Mouse (Mus musculus) leukemia stem cell, adult 10-12 weeks (primary cell): ENCODE results near the gene Hibch. TPM values are rescaled to one million over a fixed set of nuclear protein-coding genes. Genes with fewer than 3 reads are reported as not detected.

Experiments
- polyA plus RNA-seq: library from polyadenylated mRNA; stranded (reverse); fragments of >175 nt; gene quantifications from 2 replicates; pipeline ENCODE4 v1.2.3, GENCODE M21; 2012; ENCODE audit warnings: low replicate concordance

Hibch gene
- 1.2 TPM in 1 of 2 replicates, not detected in the other for polyA plus RNA-seq

DNA sequence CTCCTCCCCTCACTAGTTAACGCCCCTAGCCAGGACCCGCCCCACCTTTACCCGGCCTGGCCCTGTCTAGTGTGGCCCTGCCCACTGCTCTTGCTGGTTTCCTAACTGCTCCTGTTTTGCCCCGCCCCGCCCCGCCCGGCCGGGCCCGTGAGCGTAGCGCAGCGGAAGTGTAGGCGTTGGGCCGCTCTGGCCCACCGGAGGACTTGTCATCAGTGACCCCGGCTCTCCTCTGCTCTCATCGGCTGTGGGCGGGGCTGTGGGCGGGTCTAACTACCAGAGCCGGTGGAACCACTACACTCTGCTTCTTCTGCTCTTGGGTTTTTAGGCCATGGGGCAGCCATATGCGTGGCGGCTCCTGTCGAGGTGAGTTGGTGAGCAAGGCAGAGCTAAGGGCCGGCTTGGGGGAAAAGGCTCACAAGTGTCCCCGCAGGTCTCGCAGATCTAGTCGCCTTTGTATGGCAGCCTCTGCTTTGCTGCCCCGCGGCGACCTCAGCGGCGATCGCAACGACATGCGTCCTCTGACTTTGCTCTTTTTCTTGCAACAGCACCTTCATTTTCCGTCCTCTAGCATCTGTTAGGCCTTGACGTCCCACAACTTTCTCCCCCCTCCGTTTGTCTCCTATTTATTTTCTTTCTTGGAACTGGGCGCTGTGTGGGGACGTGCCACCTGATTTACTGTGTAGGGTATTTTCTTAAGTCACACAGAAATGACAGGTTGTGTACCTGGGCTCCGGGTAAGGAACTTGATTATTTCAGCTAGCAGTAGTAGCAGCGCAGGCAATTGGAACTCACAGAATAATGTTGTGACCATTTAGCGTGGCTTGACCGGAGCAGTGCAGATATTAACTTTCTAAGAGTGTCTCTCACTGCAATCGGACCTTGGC, at the start of gene Hibch:
Gene Hibch, plus strand, starts transcription at position 148 of the 884 bp plus-strand sequence.

GRCm38 (mm10) chr1:52816910-52817812, 27.6 kb upstream of the Hibch start, which contains the start of gene Inpp1:
Gene Inpp1, minus strand, starts transcription at chr1:52817688.

Other genes with a start within 250 kb of the Hibch start
- gene Nemp2, start 214.2 kb upstream of the Hibch start, polyA plus RNA-seq: 0.78 and 1.8 TPM in 2 replicates
- gene Mfsd6, start 117.5 kb upstream of the Hibch start, polyA plus RNA-seq: 0.93 and 1.7 TPM in 2 replicates
- gene Inpp1, start 27.2 kb upstream of the Hibch start, polyA plus RNA-seq: 0.28 TPM in 2 replicates
- 0.08 TPM in 1 of 2 replicates, not detected in the other for gene 1700019D03Rik, start 175.2 kb downstream of the Hibch start, polyA plus RNA-seq
- gene Mstn, start 216.7 kb downstream of the Hibch start, polyA plus RNA-seq: not detected in 2 replicates